Mouse (Mus musculus) olfactory bulb, adult 2 months (tissue): ENCODE results near the gene Gm17359.

Source experiments
- CTCF ChIP-seq: fragments of 200-500 bp; IDR thresholded peaks from 2 replicates; pipeline ENCODE4 v1.5.1; 2012; ENCODE audit warnings: low read depth, mild to moderate bottlenecking, low read length, moderate library complexity; ENCODE audit not compliant: insufficient read depth
- POLR2A ChIP-seq: fragments of 200-500 bp; IDR thresholded peaks from 2 replicates; pipeline ENCODE4 v1.6.1; 2012; ENCODE audit warnings: mild to moderate bottlenecking, low read depth, low read length, moderate library complexity; ENCODE audit not compliant: insufficient read depth

GRCm38 (mm10) chr3:79438276-79438675, 101.8 kb downstream of the Gm17359 start:
- TF ChIP-seq CTCF (no peak), POLR2A (no peak)
